Mouse (Mus musculus): ENCODE results near the gene Syne1.
A peak's percentile ranks its signal among the peaks of the same experiment; 100 is the strongest.

The Syne1 gene

GRCm38 (mm10) chr10:5305555-5305954, 245.7 kb downstream of the Syne1 start:
- DNase-seq (ENCODE audit: low read depth), result no peak

- DNase-seq (ENCODE audit: low read depth), result no peak
Measured at GRCm38 (mm10) chr10:5295291-5295891, 255.9 kb downstream of the Syne1 start.

DNA sequence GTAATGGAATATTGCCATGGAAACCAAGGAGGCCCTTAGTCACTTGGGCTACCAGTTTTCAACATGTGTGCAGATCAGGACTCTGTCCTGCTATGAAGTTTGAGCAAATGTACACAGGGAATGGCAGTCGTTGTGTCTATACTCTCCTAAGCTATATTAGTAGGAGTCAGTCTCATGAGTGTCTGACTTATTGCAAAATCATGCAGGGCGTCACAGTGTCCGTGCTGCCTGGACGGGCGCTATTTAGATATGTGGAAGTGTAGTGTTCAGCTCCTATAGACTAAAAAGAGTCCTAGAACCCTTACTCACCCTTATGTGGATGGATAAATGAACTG, 261.7 kb downstream of the Syne1 start:
- DNase-seq (ENCODE audit: low read depth), result no peak

GRCm38 (mm10) chr10:5288716-5289574, 262.3 kb downstream of the Syne1 start:
- no peak for DNase-seq (ENCODE audit: low read depth)

- no peak for DNase-seq (ENCODE audit: low read depth)
Measured at GRCm38 (mm10) chr10:5288262-5288661, 263.0 kb downstream of the Syne1 start.

DNA sequence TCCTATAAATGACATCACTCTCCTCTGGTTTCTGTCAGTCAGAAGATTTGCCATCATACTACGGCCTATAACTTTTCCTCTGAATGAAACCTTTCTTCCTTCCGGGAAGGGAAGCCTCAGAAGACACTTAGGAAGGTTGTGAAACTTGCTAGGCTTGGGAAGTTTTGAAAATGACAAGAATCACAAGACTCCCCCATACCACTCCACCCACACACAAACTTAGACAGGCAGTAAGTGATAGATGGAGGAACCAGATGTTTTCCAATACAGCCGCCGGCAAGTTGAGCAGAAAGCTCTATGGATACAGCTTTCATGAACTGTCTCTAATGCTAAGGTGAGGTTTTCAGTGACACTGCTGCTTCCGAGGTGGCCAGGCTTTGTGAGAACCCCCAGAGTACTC, 275.5 kb downstream of the Syne1 start:
- no peak for DNase-seq (ENCODE audit: low read depth)

DNA sequence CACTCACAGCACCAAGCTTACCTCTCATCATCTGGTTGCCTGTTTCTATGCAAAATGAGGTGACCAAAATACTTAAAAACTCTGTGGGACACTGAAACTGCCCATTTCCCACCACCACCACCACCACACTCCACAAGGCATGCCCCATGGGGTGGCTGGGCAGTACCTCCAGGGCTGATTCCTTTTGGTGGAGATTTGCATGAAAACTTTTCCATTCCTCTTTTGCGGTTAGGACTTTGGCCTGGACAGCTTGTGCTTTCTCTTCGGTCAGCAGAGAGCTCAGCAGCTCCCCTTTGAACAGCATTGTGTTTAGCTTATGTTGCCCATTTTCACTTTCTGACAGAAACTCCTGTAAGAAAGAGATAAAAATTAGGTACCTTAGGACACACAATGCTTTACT, 280.6 kb downstream of the Syne1 start:
- DNase-seq (ENCODE audit: low read depth), result no peak

GRCm38 (mm10) chr10:5264418-5264817, 286.9 kb downstream of the Syne1 start:
- no peak for DNase-seq (ENCODE audit: low read depth)

- DNase-seq (ENCODE audit: low read depth), result no peak
Measured at GRCm38 (mm10) chr10:5262636-5263035, 288.6 kb downstream of the Syne1 start.

- no peak for DNase-seq (ENCODE audit: low read depth)
Measured at GRCm38 (mm10) chr10:5256686-5257085, 294.6 kb downstream of the Syne1 start.

DNA sequence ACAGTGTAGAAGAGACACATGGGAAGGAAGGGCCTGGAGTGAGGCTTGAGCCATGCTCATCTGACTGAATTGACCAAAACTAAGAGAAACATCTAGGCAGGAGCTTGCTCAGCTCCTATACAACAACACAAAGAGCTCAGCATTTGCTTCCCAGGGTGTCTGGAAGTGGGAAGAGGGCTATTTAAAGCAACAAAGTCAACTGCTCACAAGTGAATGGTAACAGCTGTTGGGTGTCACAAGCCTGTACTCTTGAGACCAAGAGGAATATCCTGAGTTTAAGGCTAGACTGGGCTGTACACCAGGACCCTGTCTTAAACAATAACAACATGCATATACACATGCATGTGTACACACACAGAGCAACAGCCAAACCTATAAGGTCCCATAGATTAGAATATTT, 297.5 kb downstream of the Syne1 start:
- no peak for DNase-seq (ENCODE audit: low read depth)

GRCm38 (mm10) chr10:5250702-5251101, 300.6 kb downstream of the Syne1 start:
- no peak for DNase-seq (ENCODE audit: low read depth)

GRCm38 (mm10) chr10:5239680-5240079, 311.6 kb downstream of the Syne1 start:
- DNase-seq (ENCODE audit: low read depth), result no peak

DNA sequence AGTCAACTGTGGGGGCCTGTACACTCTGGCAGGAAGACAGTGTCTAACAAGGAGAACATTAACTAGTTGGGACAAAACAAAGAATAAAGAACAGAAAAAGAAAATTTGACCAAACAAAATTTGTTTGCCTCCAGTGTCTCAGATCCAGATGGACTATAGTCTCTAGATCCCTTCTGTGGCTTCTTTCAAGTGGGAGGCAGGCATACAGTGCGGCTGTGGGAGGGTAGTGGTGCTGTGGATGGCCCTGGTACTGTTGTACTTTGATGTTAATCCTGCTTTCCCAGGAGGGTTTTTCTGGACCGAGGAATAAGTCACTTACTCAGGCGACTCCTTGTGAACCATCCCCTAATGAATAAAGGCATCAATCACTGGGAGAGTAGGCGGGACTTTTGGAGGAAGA, 314.4 kb downstream of the Syne1 start:
- DNase-seq (ENCODE audit: low read depth), result no peak

- no peak for DNase-seq (ENCODE audit: low read depth)
Measured at GRCm38 (mm10) chr10:5236171-5236570, 315.1 kb downstream of the Syne1 start.

GRCm38 (mm10) chr10:5234721-5235501, 316.4 kb downstream of the Syne1 start:
- DNase-seq (ENCODE audit: low read depth), result no peak

DNA sequence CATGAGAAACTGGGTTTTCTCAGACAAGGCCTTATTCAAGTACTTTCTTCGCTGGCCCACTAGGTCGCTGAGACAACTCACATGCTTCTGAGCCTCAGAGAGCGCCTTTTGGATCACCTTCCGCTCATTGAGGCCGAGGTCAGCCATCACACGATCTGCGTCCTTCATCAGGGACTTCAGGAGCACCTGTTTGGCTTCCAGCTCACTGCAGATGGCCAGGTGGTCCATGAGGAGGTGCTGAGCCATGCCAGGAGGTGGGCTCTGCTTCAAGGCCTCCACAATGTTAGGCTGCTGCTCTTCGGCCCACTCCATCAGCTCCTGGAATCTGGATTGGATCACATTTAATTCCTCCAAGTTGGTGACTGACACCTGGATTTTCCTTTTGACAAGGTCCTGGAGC, 322.2 kb downstream of the Syne1 start:
- no peak for DNase-seq (ENCODE audit: low read depth)

GRCm38 (mm10) chr10:5227395-5228076, 323.7 kb downstream of the Syne1 start:
- peak; percentile 52 for DNase-seq (ENCODE audit: low read depth)

- no peak for DNase-seq (ENCODE audit: low read depth)
Measured at GRCm38 (mm10) chr10:5215943-5216342, 335.3 kb downstream of the Syne1 start.

- no peak for DNase-seq (ENCODE audit: low read depth)
Measured at GRCm38 (mm10) chr10:5207905-5208641, 343.2 kb downstream of the Syne1 start.

- DNase-seq (ENCODE audit: low read depth), result no peak
Measured at GRCm38 (mm10) chr10:5205977-5206376, 345.3 kb downstream of the Syne1 start.

- DNase-seq (ENCODE audit: low read depth), result no peak
Measured at GRCm38 (mm10) chr10:5205570-5205969, 345.7 kb downstream of the Syne1 start.

Data from naive thymus-derived CD4-positive, alpha-beta T cell, adult 2 months (primary cell).